Mouse (Mus musculus) c-Kit-positive CD71-positive TER-119-positive erythroid progenitor cells, embryonic 14.5 days (primary cell): ENCODE results near the gene Tada3.
A peak's percentile ranks its signal among the peaks of the same experiment; 100 is the strongest.

ENCODE experiments used
- DNase-seq: peaks from one replicate; pipeline ENCODE4 v3.0.0-alpha.2; 2013; ENCODE audit warnings: low spot score

Tada3 gene

DNA sequence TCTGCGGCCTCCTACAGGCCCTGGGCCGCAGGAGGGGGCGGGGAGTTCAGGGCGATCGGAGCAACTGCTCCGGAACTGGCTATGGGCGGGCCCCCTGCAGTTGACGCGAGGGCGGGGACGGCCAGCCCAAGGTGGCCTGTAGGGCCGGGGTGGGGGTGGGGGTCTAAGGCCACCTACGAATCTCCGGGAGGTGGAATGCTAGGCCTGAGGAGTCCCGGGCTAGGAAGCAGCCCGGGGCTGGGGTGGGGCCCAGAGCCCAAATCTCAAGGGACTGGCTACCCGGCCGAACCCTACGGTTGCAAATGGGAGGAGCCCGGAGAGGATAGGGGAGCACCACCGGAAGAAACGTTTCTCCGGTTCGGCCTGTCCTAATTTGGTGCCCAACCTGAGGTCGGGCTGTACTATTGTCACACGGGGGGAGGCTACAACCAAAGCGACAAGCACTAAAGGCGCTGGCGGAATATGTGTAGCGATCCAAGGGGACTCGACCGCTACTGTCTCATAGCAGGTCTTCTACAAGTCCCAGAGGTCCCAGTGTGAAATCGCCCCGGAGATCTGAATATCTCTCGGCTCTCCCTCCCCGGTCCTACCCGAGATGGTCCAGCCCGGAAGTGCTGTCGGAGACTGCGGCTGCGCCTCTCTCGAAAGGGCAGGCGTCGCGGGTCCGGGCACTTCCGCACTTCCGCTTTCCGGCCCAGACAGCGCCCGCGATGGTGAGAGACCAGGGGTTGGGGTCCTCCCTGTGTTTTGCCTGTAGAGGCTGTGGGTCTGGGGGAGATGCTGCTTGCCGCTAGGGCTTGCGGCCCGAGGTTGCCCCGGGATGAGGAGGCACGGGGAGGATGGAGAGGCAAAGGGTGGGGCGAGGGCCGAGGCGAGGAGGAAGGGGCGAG, at the start of gene Tada3, which contains the start of gene Arpc4:
Tada3 (minus strand) TSS at position 388 of the 890 bp plus-strand sequence.
Arpc4 (plus strand) TSS at position 620 of the 890 bp plus-strand sequence.
- DNase-seq: peak; percentile 93

DNA sequence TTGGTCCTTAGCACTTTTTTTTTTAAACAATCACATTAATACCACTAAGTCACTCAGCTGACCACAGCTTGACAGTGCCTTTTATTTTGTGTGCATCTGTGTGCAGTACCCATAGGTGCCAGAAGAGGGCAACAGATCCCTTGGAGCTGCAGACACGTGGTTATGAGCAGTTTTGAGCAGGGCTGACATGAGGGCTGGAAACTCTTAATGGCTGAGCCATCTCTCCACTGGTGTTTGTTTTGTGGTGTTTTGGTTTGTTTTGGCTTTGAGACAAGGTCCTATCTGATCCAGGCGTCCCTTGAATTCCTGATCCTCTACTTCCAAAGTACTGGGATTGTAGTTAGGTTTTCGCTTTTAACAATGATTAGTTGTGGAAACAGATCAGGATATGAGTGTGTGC, 49.7 kb upstream of the Tada3 start:
- DNase-seq: peak; percentile 54

DNA sequence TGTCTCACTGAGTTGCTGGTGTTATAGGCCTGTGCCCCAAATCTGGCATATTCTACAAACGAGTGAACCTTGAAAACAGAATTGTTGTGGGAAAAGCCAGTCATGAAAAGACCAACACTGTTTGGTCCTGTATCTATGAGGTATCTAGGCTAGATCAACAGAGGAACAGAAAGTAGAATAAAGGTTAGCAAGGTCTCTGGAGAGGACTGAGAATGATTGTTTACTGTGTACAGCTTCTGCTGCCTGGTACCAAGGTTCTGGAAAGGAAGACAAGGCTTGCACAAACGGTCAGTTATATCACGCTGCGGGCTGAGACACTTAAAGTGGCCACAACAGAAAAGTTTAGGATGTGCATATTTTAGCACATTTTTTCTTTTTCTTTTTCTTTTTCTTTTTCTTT, 49.0 kb upstream of the Tada3 start:
- DNase-seq: no peak

DNA sequence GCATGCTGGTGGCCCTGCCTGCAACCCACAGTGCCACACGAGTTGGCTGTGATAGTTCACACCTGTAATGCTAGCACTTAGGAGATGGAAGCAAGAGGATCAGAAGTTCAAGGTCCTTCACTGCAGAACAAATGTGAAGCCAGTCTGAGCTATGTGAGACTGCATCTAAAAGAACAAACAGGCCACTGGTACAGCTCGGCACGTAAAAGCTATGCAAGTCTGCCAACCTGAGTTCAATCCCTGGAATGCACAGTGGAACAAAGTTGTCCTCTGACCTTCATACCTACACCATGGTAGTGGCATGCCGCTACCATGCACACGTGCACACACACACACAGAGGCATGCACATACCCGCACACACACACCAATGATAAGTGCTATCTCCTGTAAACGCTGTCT, 46.5 kb upstream of the Tada3 start:
- DNase-seq: no peak

DNA sequence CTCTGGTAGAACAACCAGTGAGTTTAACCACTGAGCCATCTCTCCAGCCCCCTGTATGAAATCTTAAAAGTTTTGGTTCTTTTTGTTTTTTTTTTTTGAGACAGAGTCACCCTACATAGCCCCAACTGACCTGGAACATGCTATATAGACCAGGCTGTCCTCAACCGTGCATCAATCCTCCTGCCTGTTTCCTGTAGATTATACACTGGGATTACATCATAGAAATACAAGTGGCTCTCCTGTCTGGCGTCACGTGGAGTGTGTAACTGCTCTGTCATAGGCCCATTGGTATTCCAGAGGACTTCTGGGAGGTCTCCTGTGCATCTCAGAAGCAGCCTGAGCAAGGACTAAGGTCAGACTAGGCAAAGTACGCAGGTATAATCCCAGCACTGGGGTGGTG, 45.3 kb upstream of the Tada3 start:
- DNase-seq: no peak

DNA sequence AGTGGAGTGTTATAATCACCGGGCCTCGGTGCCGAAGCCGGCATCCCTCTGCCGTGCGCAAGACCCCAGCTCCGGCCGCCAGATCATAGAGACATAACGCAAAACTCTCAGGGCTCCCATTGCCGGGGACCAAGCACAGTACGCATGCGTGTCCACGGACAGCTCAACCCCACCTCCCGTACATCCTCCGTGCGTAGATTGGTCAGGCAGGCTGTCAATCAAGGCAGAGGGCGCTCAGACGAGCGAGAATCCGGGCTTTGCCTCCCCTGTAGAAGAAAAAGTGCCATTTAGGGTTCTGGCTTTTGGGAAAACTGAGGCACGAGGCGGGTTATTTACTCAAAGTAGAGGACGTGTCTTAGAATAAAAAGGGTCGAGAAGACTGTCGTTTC, 41.5 kb upstream of the Tada3 start, which contains the start of gene Rpusd3:
Rpusd3 (minus strand) TSS at position 142 of the 389 bp plus-strand sequence.
- peak; percentile 99 for DNase-seq

DNA sequence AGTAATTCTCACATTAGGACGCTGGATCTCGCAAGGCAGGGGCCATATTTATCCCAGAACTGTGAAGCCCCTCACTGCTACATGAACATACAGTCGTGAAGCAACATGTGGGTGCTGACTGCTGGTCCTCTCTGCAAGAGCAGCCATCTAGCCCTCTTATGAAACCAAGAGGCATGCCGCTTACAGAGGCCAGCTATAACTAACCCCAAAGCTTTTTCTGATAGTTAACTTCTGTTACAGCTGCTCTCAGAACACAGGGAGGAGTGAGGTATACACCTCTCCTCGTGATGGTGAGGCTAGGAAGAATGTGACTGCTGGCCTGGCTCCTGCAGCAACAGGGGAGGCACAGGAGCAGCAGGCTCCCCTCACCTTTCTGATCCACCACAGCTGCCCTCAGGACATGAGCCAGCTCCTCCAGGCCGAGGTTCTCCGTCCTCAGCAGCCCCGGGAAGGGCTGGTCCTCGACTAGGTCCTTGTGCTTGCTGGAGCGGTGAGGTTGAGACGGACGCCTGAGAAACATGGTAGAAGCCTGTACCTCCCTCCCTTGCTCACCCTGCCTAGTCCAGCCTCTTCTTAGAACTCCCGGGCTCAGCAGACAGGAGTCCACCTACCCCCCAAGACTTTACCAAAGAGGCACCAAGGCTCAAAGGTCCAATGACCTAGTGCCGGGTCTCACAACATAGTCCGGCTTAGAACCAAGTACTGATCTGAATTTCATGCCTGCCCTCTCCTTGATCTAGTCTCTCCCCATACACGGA, 40.9 kb upstream of the Tada3 start:
- no peak for DNase-seq

DNA sequence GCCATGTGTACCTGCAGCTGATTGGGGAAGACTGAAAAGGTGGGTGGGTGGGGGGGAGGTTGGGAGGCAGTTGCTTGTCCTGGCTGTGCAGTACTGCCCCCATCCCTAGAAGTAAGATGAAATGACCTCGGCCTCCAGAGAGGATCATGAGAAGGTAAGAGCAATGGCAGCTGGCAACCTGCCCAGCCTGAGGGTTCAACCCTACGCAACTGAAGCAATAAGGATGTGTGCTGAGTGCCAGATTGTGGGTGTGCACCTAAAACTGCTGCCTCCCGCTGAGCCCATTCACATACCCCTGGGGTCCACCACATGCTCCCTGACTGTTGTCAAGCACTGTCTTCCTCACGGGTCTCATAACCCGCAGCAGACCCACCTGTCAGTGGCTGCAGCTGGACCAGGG, 38.7 kb upstream of the Tada3 start:
- DNase-seq: no peak

DNA sequence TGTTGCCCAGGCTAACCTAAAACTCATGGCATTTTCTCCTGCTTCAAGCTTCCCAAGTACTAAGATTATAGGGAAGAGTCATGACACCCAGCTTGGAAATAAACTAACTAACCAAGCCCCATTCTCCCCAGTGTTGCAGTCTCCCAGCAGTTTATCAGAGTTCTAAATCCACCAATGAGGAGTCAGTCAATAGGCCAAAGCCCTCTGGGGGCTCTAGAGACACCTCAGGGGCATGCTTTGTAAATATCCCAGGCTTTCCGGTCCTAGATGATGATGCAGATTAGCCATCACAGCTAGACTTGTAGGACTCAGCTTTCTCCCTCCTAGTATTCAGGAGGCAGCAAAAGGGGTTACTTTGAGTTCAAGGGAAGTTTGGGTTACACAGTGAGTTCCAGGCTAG, 32.3 kb upstream of the Tada3 start:
- no peak for DNase-seq

DNA sequence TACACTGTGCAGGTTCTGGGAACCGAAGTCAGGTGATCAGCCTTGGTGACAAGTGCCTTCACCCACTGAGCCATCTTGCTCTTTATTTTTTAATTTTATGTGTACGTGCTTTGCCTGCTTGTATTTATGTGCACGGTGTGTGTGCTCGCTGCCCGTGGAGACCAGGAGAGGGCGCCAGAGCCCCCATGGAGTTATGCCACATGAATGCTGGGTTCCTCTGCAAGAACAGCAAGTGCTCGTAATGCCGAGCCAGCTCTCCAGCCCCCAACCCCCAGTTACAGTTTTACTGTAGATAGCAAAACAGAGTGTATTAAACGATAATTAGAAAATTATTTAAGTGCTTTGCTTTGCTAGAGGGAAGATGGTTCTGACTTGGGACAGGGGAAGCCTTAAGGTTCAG, 29.0 kb upstream of the Tada3 start:
- DNase-seq: peak; percentile 10

DNA sequence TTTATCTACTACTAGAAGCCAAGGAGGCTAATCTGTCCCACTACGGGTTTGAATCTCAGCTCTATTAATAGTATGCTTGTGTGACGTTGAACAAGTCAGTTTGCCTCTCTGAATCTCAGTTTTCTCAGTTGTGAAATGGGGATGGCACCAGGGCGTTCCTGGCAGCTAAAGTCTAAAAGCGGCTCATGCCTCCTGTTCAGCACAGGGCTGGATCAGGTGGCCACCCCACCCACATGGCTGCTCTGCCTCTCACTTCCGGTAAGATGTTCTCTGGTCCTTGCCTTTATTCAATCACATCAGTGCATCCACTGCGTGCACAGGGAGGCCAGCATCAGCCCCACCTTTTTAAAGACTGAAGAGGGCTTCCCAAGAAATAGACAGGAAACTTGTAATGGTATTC, 27.8 kb upstream of the Tada3 start:
- no peak for DNase-seq

DNA sequence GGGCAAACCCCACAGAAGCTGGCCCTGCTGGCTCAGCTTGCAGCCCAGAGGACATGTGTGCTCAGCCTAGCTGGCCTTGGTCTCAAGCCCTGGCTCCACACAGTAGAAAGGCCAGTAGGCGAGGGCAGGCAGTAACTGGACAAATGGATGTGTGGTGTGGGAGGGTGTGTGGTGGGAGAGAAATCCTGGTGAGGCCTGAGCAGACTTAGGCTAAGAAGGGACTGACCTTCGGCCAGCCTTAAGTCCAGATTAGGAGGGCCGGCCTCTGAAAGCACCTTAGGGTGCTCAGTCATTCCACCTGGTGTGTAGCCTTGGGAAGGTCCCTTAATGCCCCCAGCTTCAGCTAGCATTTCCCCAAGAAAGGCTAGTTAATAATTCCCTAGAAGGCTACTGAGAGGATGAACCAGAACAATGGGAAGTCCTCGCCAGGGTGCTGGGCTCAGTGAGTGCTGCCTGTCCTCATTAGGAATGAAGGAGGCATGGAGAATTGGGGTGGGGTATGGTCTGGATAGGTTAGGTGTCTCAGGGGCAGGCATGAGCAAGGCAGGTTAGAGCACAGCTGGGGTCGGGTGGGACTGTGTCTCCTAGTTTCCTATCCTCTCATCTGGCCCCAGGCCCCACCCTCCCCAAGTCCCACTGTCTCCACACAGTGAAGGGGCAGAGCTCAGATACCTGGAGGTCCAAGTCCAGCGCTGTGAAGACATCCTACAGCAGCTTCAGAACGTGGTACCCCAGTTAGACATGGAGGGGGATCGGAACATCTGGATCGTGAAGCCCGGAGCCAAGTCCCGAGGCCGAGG, 27.2 kb upstream of the Tada3 start:
- DNase-seq: no peak

DNA sequence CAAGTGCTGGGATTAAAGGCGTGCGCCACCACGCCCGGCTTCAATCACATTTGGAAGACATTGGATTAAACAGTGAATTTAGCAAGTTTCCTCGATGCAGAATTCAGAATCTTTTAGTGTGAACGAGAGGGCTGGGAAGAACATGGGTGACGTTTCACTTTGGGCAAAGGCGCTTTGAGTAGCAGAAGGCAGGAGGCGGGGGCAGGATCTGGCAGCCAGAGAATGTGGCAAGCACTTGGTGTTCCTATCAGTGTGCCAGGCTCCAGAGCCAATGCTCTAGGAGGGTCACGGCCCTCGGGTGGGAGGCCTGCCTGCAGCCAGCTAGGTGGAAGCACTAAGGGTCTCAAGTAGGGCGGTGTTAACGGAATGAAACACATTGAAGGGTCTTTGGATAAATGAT, 24.4 kb upstream of the Tada3 start:
- no peak for DNase-seq

DNA sequence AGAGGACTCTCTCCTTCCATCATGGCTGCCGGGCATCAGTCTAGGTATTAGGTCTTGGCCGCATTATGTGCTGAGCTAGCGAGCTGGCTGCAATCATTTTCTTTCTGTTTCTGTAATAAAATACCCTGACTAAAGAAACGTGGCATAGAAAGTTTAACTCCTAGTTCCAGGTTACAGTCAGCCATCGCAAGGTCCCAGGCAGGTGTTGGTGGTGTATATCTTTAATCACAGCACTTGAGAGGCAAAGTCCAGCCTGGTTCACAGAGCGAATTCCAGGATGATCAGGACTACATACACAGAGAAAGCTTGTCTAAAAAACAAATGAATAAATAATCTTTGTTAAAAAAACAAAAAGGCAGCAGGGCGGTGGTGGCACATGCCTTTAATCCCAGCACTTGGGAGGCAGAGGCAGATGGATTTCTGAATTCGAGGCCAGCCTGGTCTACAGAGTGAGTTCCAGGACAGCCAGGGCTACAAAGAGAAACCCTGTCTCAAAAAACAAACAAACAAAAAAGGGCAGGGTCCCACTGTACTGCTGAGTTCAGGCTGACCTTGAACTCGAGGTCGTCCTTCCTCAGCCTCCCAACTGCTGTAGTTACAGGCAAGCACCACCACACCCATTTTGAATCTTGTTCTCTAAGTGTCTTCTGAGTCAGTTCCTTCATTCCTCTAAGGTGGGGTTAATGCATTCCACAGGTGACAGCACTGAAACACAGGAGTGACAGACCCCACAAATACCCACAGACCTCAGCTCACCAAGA, 18.8 kb upstream of the Tada3 start:
- DNase-seq: no peak

DNA sequence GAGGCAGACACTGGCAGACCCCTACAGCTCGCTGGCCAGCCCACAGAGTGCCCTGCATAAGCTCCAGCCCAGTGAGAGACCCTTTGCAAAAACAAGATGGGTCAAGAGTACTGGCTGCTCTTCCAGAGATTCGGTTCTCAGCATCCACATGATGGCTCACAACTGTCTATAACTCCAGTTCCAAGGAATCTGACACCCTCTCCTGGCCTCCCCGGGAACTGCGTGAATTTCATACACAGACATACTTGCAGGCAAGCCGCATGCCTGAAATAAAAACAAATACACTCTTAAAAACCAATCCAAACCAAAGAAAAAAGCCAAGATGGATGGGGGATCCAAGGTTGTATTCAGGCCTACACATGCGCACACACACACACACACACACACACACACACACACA, 17.8 kb upstream of the Tada3 start:
- DNase-seq: no peak

DNA sequence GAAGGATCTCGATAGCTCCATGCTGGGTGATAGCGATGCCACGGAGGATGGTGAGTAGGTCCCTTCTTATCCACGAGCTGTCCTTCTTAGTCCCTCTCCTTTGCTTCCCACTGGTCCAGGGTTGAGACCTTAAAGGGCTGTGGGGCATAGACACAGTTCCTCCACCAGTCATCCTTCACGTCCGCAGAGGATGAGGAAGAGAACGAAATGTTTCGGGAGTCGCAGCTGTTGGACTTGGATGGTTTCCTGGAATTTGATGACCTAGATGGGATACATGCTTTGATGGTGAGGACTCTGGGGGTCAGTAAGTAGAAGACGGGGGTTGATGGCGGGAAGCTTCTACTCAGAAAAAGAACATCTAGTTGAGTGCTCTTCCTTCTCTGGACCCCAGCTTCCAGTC, 17.1 kb upstream of the Tada3 start:
- DNase-seq: no peak

DNA sequence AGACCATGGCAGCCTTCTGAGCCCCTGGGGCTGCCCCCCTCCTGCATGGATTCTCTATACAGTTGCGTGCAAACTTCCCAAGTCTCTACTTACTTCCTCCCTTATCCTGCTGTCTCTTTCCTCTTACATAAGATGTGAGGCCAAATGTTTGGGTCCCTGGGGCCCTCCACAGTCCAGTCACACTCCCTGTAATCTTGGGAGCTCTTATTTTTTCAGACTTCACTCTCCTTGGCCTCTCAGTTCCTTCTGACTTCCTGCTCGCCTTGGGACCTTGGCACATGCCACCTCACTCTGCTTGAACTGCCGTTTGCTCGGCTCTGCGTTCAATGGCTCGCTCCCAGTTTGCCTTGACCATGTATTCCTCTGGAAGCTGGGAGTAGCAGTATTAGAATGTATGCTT, 16.3 kb upstream of the Tada3 start:
- DNase-seq: no peak

DNA sequence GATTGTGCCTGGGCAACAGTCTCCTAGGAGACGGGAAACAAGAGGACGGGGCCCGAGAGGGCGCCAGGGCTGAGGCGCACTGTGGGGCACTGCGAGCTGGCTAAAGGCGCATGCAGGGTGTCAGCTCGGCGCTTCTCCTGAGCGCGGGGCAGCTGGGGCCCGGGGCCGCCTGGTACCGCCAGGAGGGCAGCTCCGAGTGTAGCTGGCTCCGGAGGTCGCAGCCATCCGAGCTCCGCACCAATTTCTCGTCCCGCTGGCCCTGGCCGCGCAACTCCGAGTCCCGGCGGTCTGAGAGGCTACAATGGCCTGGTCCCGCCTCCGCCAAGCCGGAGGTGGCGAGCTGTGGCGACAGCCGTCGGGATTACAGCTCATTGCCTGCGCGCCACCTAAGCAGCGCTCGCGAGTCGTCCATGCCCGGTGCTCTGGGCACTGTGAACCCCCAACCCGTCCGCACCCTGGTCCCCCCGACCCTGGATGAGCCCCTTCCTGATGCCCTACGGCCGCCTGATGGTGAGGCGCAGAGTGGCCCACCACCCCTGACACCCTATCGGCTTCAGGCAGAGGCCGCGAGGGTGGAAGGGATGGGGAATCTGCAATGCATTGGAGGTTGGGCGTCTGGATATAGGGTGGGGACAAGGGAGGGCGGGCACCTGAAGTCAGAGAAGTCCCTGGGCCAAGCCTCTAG, 14.8 kb upstream of the Tada3 start:
- DNase-seq: no peak

DNA sequence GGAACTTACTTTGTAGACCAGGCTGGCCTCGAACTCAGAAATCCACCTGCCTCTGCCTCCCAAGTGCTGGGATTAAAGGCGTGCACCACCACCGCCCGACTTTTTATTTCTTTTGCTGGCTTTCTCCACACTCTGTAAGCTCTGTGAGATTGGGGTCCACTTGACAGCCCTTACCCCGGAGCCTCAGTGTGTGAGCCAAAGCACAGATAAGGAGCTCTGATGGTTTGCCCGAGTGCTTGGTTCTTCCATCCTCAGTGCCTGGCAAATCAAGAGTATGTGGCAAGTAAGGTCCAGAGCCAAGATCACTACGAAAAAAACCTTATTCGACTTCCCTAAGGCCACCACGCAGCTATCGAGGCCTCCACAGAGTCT, 14.3 kb upstream of the Tada3 start:
- no peak for DNase-seq

DNA sequence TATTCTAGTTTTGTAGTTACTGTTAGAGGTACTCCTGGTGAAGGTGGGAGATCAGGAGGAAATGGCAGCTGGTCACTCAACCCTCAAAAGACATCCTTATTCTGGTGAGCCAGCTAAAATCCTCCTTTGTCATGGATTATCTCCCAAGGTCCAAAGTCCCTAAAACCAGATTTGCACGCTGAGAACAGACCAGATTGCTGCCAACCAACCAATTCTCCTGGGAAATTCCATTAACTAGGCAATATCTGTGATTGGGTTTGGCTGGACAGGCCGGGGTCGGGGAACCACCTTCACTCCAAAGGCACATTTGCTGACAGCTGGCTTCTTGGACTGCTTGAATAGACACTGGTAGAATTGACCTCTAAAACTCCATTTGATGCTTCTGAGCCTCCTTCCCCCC, 13.0 kb upstream of the Tada3 start:
- DNase-seq: no peak

DNA sequence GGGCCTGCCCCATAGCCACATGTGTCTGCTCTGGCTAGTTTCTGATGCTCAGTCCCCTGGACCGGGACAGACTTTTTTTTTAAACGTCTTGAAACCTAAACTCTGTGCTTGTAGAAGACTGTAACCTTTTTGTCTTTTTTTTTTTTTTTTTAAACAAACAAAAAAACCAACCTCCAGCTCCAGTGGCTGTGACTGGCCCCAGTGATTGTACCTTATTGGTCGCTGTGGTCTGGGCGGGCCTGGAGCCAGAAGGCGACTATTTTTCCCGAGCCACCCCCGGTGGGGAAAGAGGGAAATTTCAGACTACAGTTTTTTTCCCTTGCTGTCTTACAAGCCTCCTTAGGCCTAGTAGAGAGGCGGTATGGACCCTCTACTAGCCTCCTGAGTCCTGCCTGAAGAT, 11.3 kb upstream of the Tada3 start, which contains the start of gene Ttll3:
Ttll3 (plus strand) TSS at position 301 of the 400 bp plus-strand sequence.
- no peak for DNase-seq
